Mouse (Mus musculus): ENCODE data around the gene Trpv5. TPM values are rescaled to one million over a fixed set of nuclear protein-coding genes. Genes with fewer than 3 reads are reported as not detected.

Trpv5 gene
- total and polyA plus RNA-seq, 3 experiments: not detected

DNA sequence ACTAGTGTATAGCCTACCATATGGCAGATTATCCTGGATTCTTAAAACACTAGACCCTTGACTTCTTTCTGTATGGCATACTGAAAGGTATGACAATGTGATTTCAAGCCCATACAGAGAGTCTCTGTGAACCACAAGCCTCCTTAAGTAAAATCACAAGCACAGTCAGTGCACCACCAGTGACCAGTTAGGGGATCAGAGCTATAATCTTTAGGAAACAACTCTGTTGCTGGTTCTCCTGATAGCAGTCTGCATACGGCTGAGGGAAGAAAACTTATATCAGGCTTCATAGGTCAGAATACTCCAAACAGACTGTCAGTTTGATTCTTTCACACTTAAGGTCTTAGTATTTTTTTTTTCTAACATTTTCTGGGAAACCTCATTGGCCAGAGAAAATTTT lies 22.1 kb downstream of the Trpv5 start:
- Histone ChIP-seq H3K9me3 (replicated peaks; ENCODE audit: low read length) (no peaks in the 10 kb centered on the region), H3K9ac (ENCODE audit: insufficient read depth, low read depth) (no peak overlapping the region), H3K79me2 (replicated peaks; ENCODE audit: control insufficient read depth, extremely low read depth, insufficient read depth, poor library complexity, severe bottlenecking) (no peaks in the 10 kb centered on the region), H3K4me3 (replicated peaks in 1 of 3; ENCODE audit: low read depth in 2 of 3, low read length in 2 of 3, poor library complexity in 1 of 3) (no peak overlapping the region), H3K36me3 (replicated peaks in 1 of 2; ENCODE audit: control insufficient read depth in 1 of 2, insufficient read depth in 1 of 2, low read length in 1 of 2) (no peaks in the 10 kb centered on the region), H3K4me2 (ENCODE audit: insufficient read depth, low read depth, poor library complexity, severe bottlenecking) (no peak overlapping the region), H3K27me3 (replicated peaks) (no peaks in the 10 kb centered on the region), H3K27ac (ENCODE audit: insufficient read depth, low read depth) (no peak overlapping the region), H3K4me1 (ENCODE audit: control insufficient read depth in 1 of 2, insufficient read depth in 2 of 2) (no peaks in the 10 kb centered on the region)
- dilution Hi-C loops (cut with MboI; ENCODE audit: extremely low pct_ligation_motif_present, extremely low pct_unique_long_range_greater_than_20kb, low sequenced_read_pairs) (no loop called here), in situ Hi-C loops (cut with MboI; ENCODE audit: low pct_ligation_motif_present, low pct_unique_long_range_greater_than_20kb, low sequenced_read_pairs) (no loop called here)
- no peak for TF ChIP-seq RAD21 (IDR thresholded peaks at IDR 0.05; ENCODE audit: low read depth, low read length)
- TF ChIP-seq IRF4 (IDR thresholded peaks at IDR 0.05; ENCODE audit: low read depth, low read length): no peak
- no peak for TF ChIP-seq TCF12 (IDR thresholded peaks at IDR 0.05; ENCODE audit: low read depth, low read length)
- no peak for TF ChIP-seq CHD1 (IDR thresholded peaks at IDR 0.05; ENCODE audit: low read depth, low read length)
- TF ChIP-seq BHLHE40 (IDR thresholded peaks at IDR 0.05; ENCODE audit: low read depth, low read length): no peak
- TF ChIP-seq ZNF384 (IDR thresholded peaks at IDR 0.05; ENCODE audit: low read depth, low read length): no peak
- TF ChIP-seq POLR2AphosphoS2 (IDR thresholded peaks at IDR 0.05; ENCODE audit: low read depth, low read length): no peak
- TF ChIP-seq USF1 (IDR thresholded peaks at IDR 0.05; ENCODE audit: low read depth, low read length): no peak
- TF ChIP-seq SIN3A (IDR thresholded peaks at IDR 0.05; ENCODE audit: low read length): no peak
- TF ChIP-seq TBP (conservative IDR thresholded peaks at IDR 0.05; ENCODE audit: low read depth, low read length): no peak
- no peak for TF ChIP-seq MAFK (IDR thresholded peaks at IDR 0.05; ENCODE audit: insufficient replicate concordance, low read length)
- TF ChIP-seq UBTF (IDR thresholded peaks at IDR 0.05; ENCODE audit: low read depth, low read length): no peak
- no peak for TF ChIP-seq KAT2A (IDR thresholded peaks at IDR 0.05; ENCODE audit: insufficient replicate concordance, low read length)
- TF ChIP-seq CHD2 (IDR thresholded peaks at IDR 0.05; ENCODE audit: low read length): no peak
- no peak for TF ChIP-seq MAZ (IDR thresholded peaks at IDR 0.05; ENCODE audit: low read depth, low read length)
- TF ChIP-seq E2F4 (IDR thresholded peaks at IDR 0.05; ENCODE audit: insufficient replicate concordance, low read depth, low read length): no peak
- DNase-seq (ENCODE audit: extremely low read depth): no peak

DNA sequence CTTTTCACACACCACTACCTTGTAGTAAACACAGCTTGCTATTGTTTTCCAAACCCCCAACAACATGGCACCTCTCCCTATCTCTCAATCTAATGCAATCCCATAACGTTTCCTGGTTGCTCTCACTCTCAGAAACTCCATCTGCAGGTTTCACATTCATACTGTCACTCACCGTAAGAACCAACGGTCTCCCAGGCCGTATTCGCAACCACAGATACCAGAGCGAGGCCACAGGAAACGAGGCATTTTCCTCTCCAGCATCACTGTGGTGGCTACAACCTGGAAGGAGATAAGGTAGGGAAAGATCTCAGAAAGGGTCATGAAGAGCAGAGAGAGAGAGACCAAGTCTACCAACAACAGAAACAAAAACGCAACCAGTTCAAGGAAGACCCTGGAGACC lies 25.9 kb downstream of the Trpv5 start:
- dilution Hi-C loops (cut with MboI; ENCODE audit: extremely low pct_ligation_motif_present, extremely low pct_unique_long_range_greater_than_20kb, low sequenced_read_pairs): no loop called here
- no peak for TF ChIP-seq CHD2 (IDR thresholded peaks at IDR 0.05; ENCODE audit: low read length)
- TF ChIP-seq JUN (IDR thresholded peaks at IDR 0.05; ENCODE audit: insufficient read depth, low read depth, low read length): no peak
- no peak for TF ChIP-seq HCFC1 (IDR thresholded peaks at IDR 0.05; ENCODE audit: low read depth, low read length)
- DNase-seq (ENCODE audit: extremely low read depth): no peak
- Histone ChIP-seq H3K27me3 (replicated peaks) (no peaks in the 10 kb centered on the region), H3K79me2 (replicated peaks; ENCODE audit: control insufficient read depth, extremely low read depth, insufficient read depth, poor library complexity, severe bottlenecking) (no peaks in the 10 kb centered on the region), H3K4me2 (ENCODE audit: insufficient read depth, low read depth, poor library complexity, severe bottlenecking) (no peak overlapping the region), H3K9ac (ENCODE audit: insufficient read depth, low read depth) (no peak overlapping the region), H3K27ac (ENCODE audit: insufficient read depth, low read depth) (no peak overlapping the region), H3K4me3 (replicated peaks in 1 of 3; ENCODE audit: low read depth in 2 of 3, low read length in 2 of 3, poor library complexity in 1 of 3) (no peak overlapping the region), H3K36me3 (replicated peaks in 1 of 2; ENCODE audit: control insufficient read depth in 1 of 2, insufficient read depth in 1 of 2, low read length in 1 of 2) (no peaks in the 10 kb centered on the region), H3K9me3 (replicated peaks; ENCODE audit: low read length) (no peaks in the 10 kb centered on the region), H3K4me1 (ENCODE audit: control insufficient read depth in 1 of 2, insufficient read depth in 2 of 2) (no peaks in the 10 kb centered on the region)
- in situ Hi-C loops (cut with MboI; ENCODE audit: low pct_ligation_motif_present, low pct_unique_long_range_greater_than_20kb, low sequenced_read_pairs): no loop called here

Data from CH12.LX (cell line).